Mouse (Mus musculus) heart, postnatal 10 days (tissue): Measurements from ENCODE around the gene Defb19. TPM values are rescaled to one million over a fixed set of nuclear protein-coding genes. Genes with fewer than 3 reads are reported as not detected.

Experiments used
- DNase-seq, 2 experiments: peaks; one replicate each; pipeline ENCODE4 v3.0.0; 2021
- intact Hi-C: fragments of 180-260 bp; cut with DNase I; formaldehyde crosslinking; loops from one replicate; pipeline ENCODE4 v1.15.1; 2025
- total RNA-seq, 2 experiments: library from RNA; stranded (reverse); gene quantifications; 2 replicates each; pipeline ENCODE4 v1.2.3; 2021

The Defb19 gene
- total RNA-seq, 2 experiments from 2014 or later, result not detected

DNA sequence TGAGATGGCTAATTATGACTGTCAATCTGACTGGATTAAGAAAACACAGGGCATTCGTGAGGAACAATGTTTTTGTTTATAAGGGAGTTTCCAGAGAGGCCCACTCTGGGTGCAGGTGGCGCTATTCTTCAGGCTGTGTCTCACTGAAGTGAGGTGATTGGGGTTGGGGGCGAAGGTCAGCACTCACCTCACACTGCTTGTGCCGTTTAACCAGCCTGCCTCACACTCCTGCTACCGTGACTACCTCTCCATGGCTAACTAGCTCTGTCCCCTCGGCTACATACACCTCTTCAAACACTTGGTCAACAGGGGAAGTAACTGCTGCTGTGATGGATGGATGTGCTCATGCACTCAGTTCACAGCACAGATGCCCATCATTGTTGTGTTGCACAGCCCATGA, 8.9 kb upstream of the Defb19 start:
- intact Hi-C loops, result loop anchor here (5.0 kb wide), 1 partner anchor 117 kb away; no protein-coding TSS in a partner anchor

GRCm38 (mm10) chr2:152588450-152588849, 8.3 kb upstream of the Defb19 start:
- intact Hi-C loops, result loop anchor here (5.0 kb wide), 1 partner anchor 116 kb away; no protein-coding TSS in a partner anchor
- DNase-seq, result no peak

More for the DNA sequence above, 8.9 kb upstream of the Defb19 start:
- DNase-seq, result no peak

DNA sequence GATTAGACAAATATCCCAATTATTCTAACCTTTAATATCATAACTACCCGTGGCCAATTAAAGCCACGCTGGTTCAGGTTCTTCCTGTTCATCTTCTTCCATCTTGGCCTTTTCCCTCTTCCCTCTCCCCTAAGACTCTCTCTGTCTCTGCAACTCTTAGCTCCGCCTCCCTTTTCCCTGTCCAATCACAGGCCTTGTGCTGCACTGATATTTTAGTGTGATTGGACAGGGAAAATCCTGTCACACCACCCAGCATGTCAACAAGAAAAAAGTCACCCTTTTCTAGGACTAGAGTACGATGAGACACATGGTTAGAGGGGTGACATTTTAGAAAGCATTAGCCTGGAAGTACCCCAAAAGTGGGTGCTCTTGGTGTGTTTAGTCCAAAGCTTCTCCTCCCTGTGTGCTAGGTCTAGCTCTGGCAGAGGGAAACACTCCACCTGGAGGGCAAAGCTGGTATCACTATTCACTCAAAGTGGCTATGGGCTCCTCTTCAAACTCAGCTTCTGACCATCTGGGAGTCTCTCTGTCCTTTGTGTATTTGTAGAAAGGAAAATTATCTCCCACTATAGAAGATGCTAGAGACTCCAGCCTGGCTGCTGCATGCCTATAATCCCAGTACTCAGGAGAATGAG, 6.9 kb upstream of the Defb19 start:
- peak; percentile 17 to 45 for DNase-seq
- intact Hi-C loops, result loop anchor here (5.0 kb wide), 1 partner anchor 115 kb away; no protein-coding TSS in a partner anchor

DNA sequence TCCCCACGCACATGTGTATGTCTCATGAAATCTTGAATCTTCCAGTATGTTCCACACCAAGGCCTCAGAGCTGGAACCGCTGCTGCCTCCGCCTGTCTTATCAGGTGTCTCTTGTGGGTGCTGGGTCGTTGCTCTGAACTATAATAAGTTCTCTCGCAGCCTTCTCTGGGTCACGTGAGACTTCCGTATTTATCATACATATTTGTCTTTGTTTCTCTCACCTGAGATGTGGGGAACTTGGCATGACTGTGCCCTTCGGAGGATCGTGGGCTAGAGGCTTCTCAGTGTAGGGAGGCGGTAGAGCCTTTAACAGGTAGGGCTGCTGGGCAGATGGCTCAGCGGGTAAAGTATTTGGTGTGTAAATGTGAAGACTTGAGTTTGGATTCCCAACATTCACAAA, 500 bp upstream of the Defb19 start:
- intact Hi-C loops, result no loop called here
- no peak for DNase-seq

DNA sequence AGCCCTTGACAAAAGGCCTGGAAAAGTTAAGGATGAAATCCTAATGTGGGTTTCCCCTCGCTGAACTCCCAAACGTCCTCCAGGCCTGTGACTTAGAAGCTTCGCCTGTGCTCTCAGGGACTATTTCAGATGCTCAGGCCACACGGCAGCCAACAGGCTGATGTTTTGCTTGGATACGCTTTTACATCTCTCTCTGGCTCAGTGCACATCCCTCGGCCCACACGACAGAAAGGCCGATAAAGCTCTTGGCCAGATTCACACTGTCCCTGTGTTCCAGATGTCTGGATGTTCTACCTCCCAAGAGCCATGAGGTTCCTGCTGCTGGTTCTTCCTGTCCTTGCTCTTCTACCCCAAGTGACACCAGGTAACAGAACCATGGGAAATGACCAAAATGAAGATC, 6.6 kb downstream of the Defb19 start:
- intact Hi-C loops, result no loop called here
- DNase-seq, result peak; percentile 30 to 40

GRCm38 (mm10) chr2:152572114-152572794, 7.9 kb downstream of the Defb19 start, which contains the start of gene Defb21:
Gene Defb21 (plus strand): TSS chr2:152572744.
- intact Hi-C loops, result no loop called here
- peak in 1 of 2 experiments; percentile 18 for DNase-seq

GRCm38 (mm10) chr2:152570313-152570712, 9.8 kb downstream of the Defb19 start:
- intact Hi-C loops, result no loop called here
- DNase-seq, result no peak

DNA sequence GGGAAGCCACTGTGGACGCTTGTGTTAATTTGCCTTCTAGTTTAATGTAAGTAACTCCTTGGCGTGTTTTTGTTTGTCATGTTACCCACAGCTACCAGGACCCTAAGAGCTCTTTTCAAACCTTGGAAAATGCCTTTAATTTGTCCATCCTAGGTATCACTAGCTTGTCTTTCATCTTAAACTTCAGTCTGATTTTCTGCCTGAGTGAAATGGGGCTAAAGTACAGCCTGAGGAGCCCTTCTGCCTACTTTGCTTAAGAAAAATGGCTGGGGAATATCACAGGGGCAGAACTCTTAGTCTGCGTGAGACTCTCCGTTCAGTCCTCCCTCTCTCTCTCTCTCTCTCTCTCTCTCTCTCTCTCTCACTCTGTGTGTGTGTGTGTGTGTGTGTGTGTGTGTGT, 10.2 kb downstream of the Defb19 start:
- intact Hi-C loops, result no loop called here
- DNase-seq, result no peak

DNA sequence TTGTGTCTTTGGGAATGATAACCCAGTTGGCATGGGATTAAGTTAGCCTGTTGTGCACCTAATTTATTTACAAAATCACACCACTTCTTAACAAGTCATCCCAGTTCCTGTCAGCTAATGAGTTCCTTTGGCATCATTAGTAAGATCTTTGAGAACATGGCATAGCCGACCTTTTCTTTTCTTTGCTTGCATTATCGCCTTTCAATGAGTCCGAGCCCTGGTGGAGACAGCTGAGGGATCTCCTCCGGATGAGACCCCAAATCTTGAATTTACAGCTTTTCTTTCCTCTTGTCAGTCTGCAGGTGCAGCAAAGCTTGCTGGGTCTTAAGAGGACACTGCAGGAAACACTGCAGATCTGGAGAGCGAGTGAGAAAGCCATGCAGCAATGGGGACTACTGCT, 11.1 kb downstream of the Defb19 start, which contains the start of gene Gm17416:
TSS of gene Gm17416 (plus strand) at position 301 of the 400 bp plus-strand sequence.
- intact Hi-C loops, result no loop called here
- no peak for DNase-seq

DNA sequence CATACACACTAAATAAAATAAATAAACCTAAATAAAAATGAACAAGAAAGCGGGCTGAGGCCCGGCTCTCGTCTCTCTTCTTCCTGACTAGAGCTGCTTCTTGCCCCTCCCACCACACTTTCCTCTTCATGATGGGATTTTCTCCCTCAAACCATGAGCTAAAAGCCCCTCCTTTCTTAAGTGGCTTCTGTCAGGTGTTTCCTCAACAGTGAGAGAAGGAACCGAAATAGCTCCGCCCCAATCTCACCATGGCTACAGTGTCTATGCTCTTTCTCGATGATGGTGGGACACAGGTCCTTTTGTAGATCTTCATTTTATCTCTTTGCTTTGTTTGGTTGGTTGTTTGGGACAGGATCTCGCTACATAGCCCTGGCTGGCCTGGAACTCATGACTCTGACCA, 23.5 kb downstream of the Defb19 start:
- intact Hi-C loops, result no loop called here
- no peak for DNase-seq

DNA sequence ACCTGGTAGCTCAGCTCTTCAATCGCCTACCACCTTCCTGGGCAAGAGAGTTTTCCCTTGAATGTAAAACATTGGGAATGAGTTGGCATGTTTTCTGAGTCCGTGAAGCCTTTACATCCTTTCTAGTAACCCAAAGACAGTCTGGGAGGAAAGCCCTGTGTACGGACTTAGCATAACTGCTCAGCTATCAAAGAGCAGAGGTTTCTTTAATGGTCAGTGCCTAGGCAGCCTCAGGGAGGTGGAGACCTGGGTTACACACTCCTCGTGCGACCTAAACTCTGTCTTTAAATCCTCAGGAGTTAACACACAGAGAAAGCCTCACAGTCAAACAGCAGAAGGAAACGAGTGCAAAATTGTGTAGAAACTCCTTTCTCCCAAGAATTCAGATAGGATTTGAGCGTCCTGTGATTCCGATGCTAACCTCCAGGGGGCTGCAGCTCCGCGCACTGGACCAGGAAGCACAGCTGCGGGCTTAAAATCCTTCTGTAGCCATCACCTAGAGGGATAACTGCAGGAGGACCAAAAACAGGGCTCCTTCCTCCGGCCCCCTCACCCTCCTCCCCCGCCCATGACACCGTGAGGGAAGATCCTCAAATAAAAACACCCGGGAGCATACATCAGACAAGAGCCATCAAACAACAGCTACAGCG, 26.2 kb downstream of the Defb19 start:
- peak; percentile 68 to 76 for DNase-seq
- intact Hi-C loops, result loop anchor here (5.0 kb wide), 2 partner anchors 48 to 103 kb away; partner anchors contain the start of gene Defb36

GRCm38 (mm10) chr2:152548124-152548523, 32.0 kb downstream of the Defb19 start:
- DNase-seq, result no peak
- intact Hi-C loops, result no loop called here

DNA sequence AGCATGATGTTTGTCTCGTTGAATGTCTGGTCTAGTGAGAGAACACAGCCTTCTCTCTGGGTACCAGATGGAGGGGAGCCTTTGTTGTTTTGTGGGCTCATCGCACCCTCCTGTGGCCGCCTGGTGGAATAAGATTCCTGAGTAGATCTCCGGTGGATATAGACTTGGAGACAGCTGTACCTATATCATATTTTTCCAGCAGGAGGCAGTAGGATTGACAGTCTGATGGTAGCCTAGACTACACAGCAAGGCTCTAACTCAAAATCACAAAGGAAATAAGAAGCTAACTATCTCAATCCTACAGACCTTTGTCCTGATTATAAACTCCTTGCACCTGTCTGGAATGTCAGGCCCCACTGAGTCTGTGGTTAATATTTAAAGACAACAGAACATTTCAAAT, 35.4 kb downstream of the Defb19 start:
- intact Hi-C loops, result loop anchor here (1.0 to 5.0 kb wide), 3 partner anchors 74 to 152 kb away; no protein-coding TSS in a partner anchor
- DNase-seq, result peak; percentile 29 to 37

GRCm38 (mm10) chr2:152543478-152543877, 36.6 kb downstream of the Defb19 start:
- no peak for DNase-seq
- intact Hi-C loops, result loop anchor here (5.0 kb wide), 1 partner anchor 151 kb away; no protein-coding TSS in a partner anchor

DNA sequence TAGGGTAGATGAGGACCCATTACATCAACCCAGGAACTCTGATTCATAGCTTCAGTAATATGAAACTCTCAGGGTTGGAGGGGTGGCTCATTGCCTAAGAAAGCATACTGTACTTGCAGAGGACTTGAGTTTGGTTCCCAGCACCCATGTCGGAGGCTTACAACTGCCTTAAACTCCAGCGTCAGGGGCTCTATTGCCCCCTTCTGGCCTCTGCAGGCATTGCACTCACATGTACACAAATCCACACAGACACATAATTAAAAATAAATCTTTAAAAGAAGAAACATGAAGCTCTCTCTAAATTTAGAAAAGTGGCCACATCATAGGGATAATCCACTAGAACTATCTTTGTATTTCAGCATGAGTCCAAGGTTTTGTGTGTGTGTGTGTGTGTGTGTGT, 37.2 kb downstream of the Defb19 start:
- intact Hi-C loops, result loop anchor here (5.0 kb wide), 1 partner anchor 151 kb away; no protein-coding TSS in a partner anchor
- no peak for DNase-seq

DNA sequence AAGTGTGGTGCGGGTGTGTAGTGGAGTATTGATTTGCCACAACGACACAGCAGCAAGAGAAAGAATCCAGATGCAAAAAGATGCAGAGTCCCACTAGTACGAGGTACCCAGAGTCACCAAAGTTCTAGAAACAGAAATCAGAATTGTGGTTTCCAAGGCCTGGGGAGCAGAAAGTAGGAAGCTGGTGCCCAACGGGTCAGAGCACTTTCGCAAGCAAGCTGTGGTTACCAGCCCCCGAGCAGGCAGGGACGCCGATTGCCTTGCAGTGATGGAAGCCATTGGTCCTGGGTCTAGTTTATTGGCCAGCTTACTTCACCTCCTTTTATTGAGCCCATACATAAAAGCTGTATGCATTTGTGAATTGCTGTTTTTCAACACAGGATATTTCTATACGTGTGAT, 38.1 kb downstream of the Defb19 start:
- no peak for DNase-seq
- intact Hi-C loops, result loop anchor here (2.0 to 5.0 kb wide), 2 partner anchors 65 to 150 kb away; partner anchors contain the start of gene Defb20

DNA sequence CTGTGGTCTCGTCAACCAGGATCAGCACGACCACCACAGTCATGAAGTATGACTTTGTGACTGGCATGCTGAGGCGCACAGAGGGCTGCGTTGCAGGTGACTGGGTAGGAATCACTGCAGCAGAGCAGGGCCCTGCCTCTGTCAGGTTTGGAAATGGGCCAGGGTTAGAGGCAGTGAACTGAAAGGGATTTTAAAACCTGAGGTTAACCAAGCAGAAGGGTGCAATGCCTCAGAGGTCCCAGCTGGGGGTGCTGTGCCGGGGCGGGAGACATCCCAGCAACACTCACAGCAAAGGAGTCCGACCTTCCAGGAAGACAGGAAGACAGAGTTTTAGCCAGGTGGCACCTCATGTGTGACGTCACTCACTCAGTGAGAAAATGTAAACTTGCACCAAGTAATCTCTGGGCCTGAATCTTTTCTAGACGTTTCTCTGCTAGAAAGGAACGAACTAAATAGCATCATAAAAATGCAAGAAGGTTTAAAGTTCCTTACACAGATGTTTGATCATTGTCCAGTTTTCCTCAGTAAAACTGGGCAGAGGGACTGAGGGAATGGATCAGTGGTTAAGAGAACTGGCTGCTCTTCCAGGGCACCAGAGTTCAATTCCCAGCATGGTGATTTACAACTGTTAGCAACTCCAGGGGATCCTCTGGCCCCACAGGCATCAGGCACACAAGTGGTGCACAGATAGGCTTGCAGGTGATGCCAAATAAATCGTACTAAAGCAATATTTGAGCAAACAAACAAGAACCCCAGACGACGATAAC, 40.0 kb downstream of the Defb19 start, which contains the start of gene Defb29:
TSS of gene Defb29 (minus strand) at position 155 of the 767 bp plus-strand sequence.
- intact Hi-C loops, result loop anchor here (2.0 to 5.0 kb wide), 2 partner anchors 63 to 148 kb away; partner anchors contain the start of gene Defb20
- DNase-seq, result no peak
